ENCODE assay signal across 9 mouse cellular contexts in genomic region chr3:148248617-148249016, GRCm38 (mm10).
DNase-seq lines count a peak whose midpoint lies in the region; ATAC-seq and TF ChIP-seq lines count a peak whose summit lies in the region.
"Had no signal": no experiment of that assay in that cellular context is flagged by ENCODE, and none has a peak within 500 bp of the region (broad histone marks: within the 10 kb centered on the region; RNA-seq: fewer than 3 reads in every experiment).

No protein-coding gene starts in this region.

- peak; percentile 43; the same call in 1 of the 2 replicates for ATAC-seq in forebrain, embryonic 15.5 days (replicated peaks)
- ATAC-seq in forebrain, embryonic 13.5 days = no peak
- peak; percentile 51 for ATAC-seq in liver, postnatal 0 days
- no peak for ATAC-seq in stomach, postnatal 0 days (ENCODE audit: low FRiP score, low TSS enrichment)

- no peak overlapping the region for H3K9ac ChIP-seq in forebrain, embryonic 15.5 days (replicated peaks)
- no peak overlapping the region for H3K9ac ChIP-seq in forebrain, embryonic 13.5 days
- no peak overlapping the region for H3K9ac ChIP-seq in liver, postnatal 0 days (replicated peaks)
- no peak overlapping the region for H3K9ac ChIP-seq in stomach, postnatal 0 days (ENCODE audit: low read length)
- H3K9ac ChIP-seq: embryonic facial prominence, embryonic 12.5 days had no signal

- H3K4me2 ChIP-seq in forebrain, embryonic 15.5 days (replicated peaks) = no peak overlapping the region
- no peak overlapping the region for H3K4me2 ChIP-seq in forebrain, embryonic 13.5 days
- H3K4me2 ChIP-seq in liver, postnatal 0 days (ENCODE audit: low read depth, low read length) = no peak overlapping the region
- no peak overlapping the region for H3K4me2 ChIP-seq in stomach, postnatal 0 days (replicated peaks; ENCODE audit: low read depth)
- H3K4me2 ChIP-seq: embryonic facial prominence, embryonic 12.5 days had no signal

- no peaks in the 10 kb centered on the region for H3K36me3 ChIP-seq in forebrain, embryonic 15.5 days
- no peaks in the 10 kb centered on the region for H3K36me3 ChIP-seq in forebrain, embryonic 13.5 days (ENCODE audit: poor library complexity, severe bottlenecking)
- H3K36me3 ChIP-seq in liver, postnatal 0 days (replicated peaks; ENCODE audit: insufficient read depth, low read length) = no peaks in the 10 kb centered on the region
- H3K36me3 ChIP-seq in stomach, postnatal 0 days (ENCODE audit: control insufficient read depth, insufficient read depth, low read length) = no peaks in the 10 kb centered on the region
- H3K36me3 ChIP-seq: embryonic facial prominence, embryonic 12.5 days had no signal

- no peaks in the 10 kb centered on the region for H3K27me3 ChIP-seq in forebrain, embryonic 15.5 days
- H3K27me3 ChIP-seq in forebrain, embryonic 13.5 days = no peaks in the 10 kb centered on the region
- H3K27me3 ChIP-seq in liver, postnatal 0 days (ENCODE audit: insufficient read depth, low read length) = no peaks in the 10 kb centered on the region
- no peaks in the 10 kb centered on the region for H3K27me3 ChIP-seq in stomach, postnatal 0 days (ENCODE audit: control insufficient read depth, insufficient read depth, low read length)
- H3K27me3 ChIP-seq: embryonic facial prominence, embryonic 12.5 days had no signal

- H3K9me3 ChIP-seq in forebrain, embryonic 15.5 days = no peaks in the 10 kb centered on the region
- H3K9me3 ChIP-seq in forebrain, embryonic 13.5 days (replicated peaks) = no peaks in the 10 kb centered on the region
- no peaks in the 10 kb centered on the region for H3K9me3 ChIP-seq in liver, postnatal 0 days (ENCODE audit: low read length)
- H3K9me3 ChIP-seq in stomach, postnatal 0 days (ENCODE audit: control insufficient read depth, low read length) = no peaks in the 10 kb centered on the region
- H3K9me3 ChIP-seq: embryonic facial prominence, embryonic 12.5 days had no signal

- 67% methylated on average over 1 of the region's 1 CpGs for WGBS in forebrain, embryonic 15.5 days
- 88% methylated on average over 1 of the region's 1 CpGs for WGBS in forebrain, embryonic 13.5 days
- 30% methylated on average over 1 of the region's 1 CpGs for WGBS in liver, postnatal 0 days (ENCODE audit: insufficient replicate concordance)
- WGBS in stomach, postnatal 0 days = 58% methylated on average over 1 of the region's 1 CpGs

- peak; percentile 5 for DNase-seq in right cerebral cortex, postnatal 25 days
- DNase-seq in right cerebral cortex, postnatal 14 days = no peak
- peak; percentile 75 for DNase-seq in gastrocnemius, adult 18-20 months (ENCODE audit: low spot score)
- peak; percentile 34 for DNase-seq in liver, postnatal 0 days
- peak; percentile 2 to 66 for DNase-seq in urinary bladder, postnatal 36 days (ENCODE audit: low spot score in 2 of 2)
- DNase-seq in stomach, postnatal 0 days (ENCODE audit: low spot score) = no peak

- H3K4me3 ChIP-seq in forebrain, embryonic 15.5 days = no peak overlapping the region
- H3K4me3 ChIP-seq in forebrain, embryonic 13.5 days = no peak overlapping the region
- H3K4me3 ChIP-seq in liver, postnatal 0 days (ENCODE audit: low read depth, low read length) = no peak overlapping the region
- no peak overlapping the region for H3K4me3 ChIP-seq in stomach, postnatal 0 days (ENCODE audit: low read depth, low read length)
- H3K4me3 ChIP-seq: embryonic facial prominence, embryonic 12.5 days had no signal

- H3K4me1 ChIP-seq in forebrain, embryonic 15.5 days = no peaks in the 10 kb centered on the region
- no peaks in the 10 kb centered on the region for H3K4me1 ChIP-seq in forebrain, embryonic 13.5 days
- 0 out of 2 replicates have a peak, but pooled peaks cover 4% of the 10 kb centered on the region for H3K4me1 ChIP-seq in liver, postnatal 0 days (ENCODE audit: insufficient read depth)
- H3K4me1 ChIP-seq in stomach, postnatal 0 days (replicated peaks; ENCODE audit: control insufficient read depth, insufficient read depth) = no peaks in the 10 kb centered on the region
- H3K4me1 ChIP-seq: embryonic facial prominence, embryonic 12.5 days had no signal

- no peak overlapping the region for H3K27ac ChIP-seq in forebrain, embryonic 15.5 days (replicated peaks)
- H3K27ac ChIP-seq in forebrain, embryonic 13.5 days = no peak overlapping the region
- no peak overlapping the region for H3K27ac ChIP-seq in liver, postnatal 0 days (ENCODE audit: low read depth)
- H3K27ac ChIP-seq in stomach, postnatal 0 days (replicated peaks) = no peak overlapping the region
- H3K27ac ChIP-seq: embryonic facial prominence, embryonic 12.5 days had no signal

- no peak for TF ChIP-seq EP300 in liver, postnatal 0 days (IDR thresholded peaks at IDR 0.05; ENCODE audit: low read depth)
- TF ChIP-seq EP300 in stomach, postnatal 0 days (optimal IDR thresholded peaks at IDR 0.05) = no peak

- no peak for TF ChIP-seq CTCF in liver, postnatal 0 days (IDR thresholded peaks at IDR 0.05; ENCODE audit: low read depth)
- TF ChIP-seq CTCF in stomach, postnatal 0 days (IDR thresholded peaks at IDR 0.05; ENCODE audit: low read depth) = no peak

Comparison
In these comparisons a context has a peak if more than half of its experiments do, and no peak if none do; other contexts are left out.
1. ATAC-seq: peak in forebrain, embryonic 15.5 days (single experiment) and liver, postnatal 0 days (single experiment); none in forebrain, embryonic 13.5 days (single experiment) and stomach, postnatal 0 days (single experiment).
2. DNase-seq: peak in right cerebral cortex, postnatal 25 days (single experiment), gastrocnemius, adult 18-20 months (single experiment), liver, postnatal 0 days (single experiment) and urinary bladder, postnatal 36 days (2 of 2); none in right cerebral cortex, postnatal 14 days (single experiment) and stomach, postnatal 0 days (single experiment).